Mouse (Mus musculus): ENCODE measurements around the gene Myof.

GRCm38 (mm10) chr19:38085841-38086240 lies 42.5 kb upstream of the Myof start:
- TF ChIP-seq SMC3 (IDR thresholded peaks at IDR 0.05; ENCODE audit: low read depth, low read length) = no peak
- no peak for TF ChIP-seq POLR2A (IDR thresholded peaks at IDR 0.05; ENCODE audit: low read depth, low read length)
- no peak for TF ChIP-seq CTCF (conservative IDR thresholded peaks at IDR 0.05 in 1 of 2, IDR thresholded peaks at IDR 0.05 in 1 of 2; ENCODE audit: low read depth in 2 of 2, low read length in 2 of 2)

Data from CH12.LX (cell line).